Mouse (Mus musculus) forebrain, embryonic 11.5 days (tissue): Measurements from ENCODE around the gene Fam104a. TPM values are rescaled to one million over a fixed set of nuclear protein-coding genes. Genes with fewer than 3 reads are reported as not detected.
A peak's percentile ranks its signal among the peaks of the same experiment; 100 is the strongest.

Experiments used
- ATAC-seq: fragments of 200-750 bp; cut with Nextera tagmentation; replicated peaks from 2 replicates; pipeline ENCODE4 v1.8.0; 2017; ENCODE audit warnings: moderate TSS enrichment; ENCODE audit not compliant: low FRiP score
- DNase-seq: peaks from one replicate; pipeline ENCODE4 v3.0.0-alpha.2; 2017; ENCODE audit warnings: low spot score
- H3K27ac ChIP-seq: fragments of 300-500 bp; sonication (generic); 2 replicates; pipeline ENCODE4 v1.5.1; 2014; ENCODE audit warnings: low read depth, low read length
- H3K27me3 ChIP-seq: fragments of 300-500 bp; sonication (generic); 2 replicates; pipeline ENCODE4 v1.6.1; 2014; ENCODE audit warnings: mild to moderate bottlenecking, low read length, mixed read lengths; ENCODE audit not compliant: control insufficient read depth, insufficient read depth
- H3K36me3 ChIP-seq: fragments of 300-500 bp; sonication (generic); 2 replicates; pipeline ENCODE4 v1.6.1; 2014; ENCODE audit warnings: mild to moderate bottlenecking, low read length, moderate library complexity, mixed read lengths; ENCODE audit not compliant: control insufficient read depth, insufficient read depth
- H3K4me1 ChIP-seq: fragments of 300-500 bp; sonication (generic); replicated peaks from 2 replicates; pipeline ENCODE4 v1.6.1; 2014; ENCODE audit warnings: low read length, mixed read lengths; ENCODE audit not compliant: control insufficient read depth, insufficient read depth
- H3K4me2 ChIP-seq: fragments of 300-500 bp; sonication (generic); 2 replicates; pipeline ENCODE4 v1.6.1; 2014; ENCODE audit warnings: low read depth, mild to moderate bottlenecking, low read length, moderate library complexity, mixed read lengths; ENCODE audit not compliant: severe bottlenecking
- H3K4me3 ChIP-seq: fragments of 300-500 bp; sonication (generic); 2 replicates; pipeline ENCODE4 v1.5.1; 2014; ENCODE audit warnings: low read depth, low read length
- H3K9ac ChIP-seq: fragments of 300-500 bp; sonication (generic); 2 replicates; pipeline ENCODE4 v1.6.1; 2014; ENCODE audit warnings: low read length
- H3K9me3 ChIP-seq: fragments of 300-500 bp; sonication (generic); 2 replicates; pipeline ENCODE4 v1.6.1; 2016; ENCODE audit warnings: low read length, mixed read lengths; ENCODE audit not compliant: control insufficient read depth
- WGBS: fragments of 180-500 bp; shearing (Covaris S2); extraction: QIAGEN DNeasy Blood & Tissue Kit; methylation state at CpG from one replicate; pipeline ENCODE4 v1.1.7; 2014; 5-methylcytosine and 5-hydroxymethylcytosine counted together
- polyA plus RNA-seq: library from polyadenylated mRNA; unstranded; fragments of >200 nt; fragmentation: Nextera tagmentation; extraction: Ambion mirVana; gene quantifications from 2 replicates; pipeline ENCODE4 v1.2.1, GENCODE M21; 2014

Fam104a gene
- polyA plus RNA-seq, 1 experiment from 2014 or later = 57.4 TPM

- Histone ChIP-seq H3K4me3 (no peak overlapping the region), H3K27me3 (no peaks in the 10 kb centered on the region), H3K4me2 (no peak overlapping the region), H3K36me3 (peaks cover 24% of the 10 kb centered on the region), H3K9me3 (no peaks in the 10 kb centered on the region), H3K27ac (no peak overlapping the region), H3K4me1 (peaks cover 9% of the 10 kb centered on the region), H3K9ac (no peak overlapping the region)
- no peak for DNase-seq
- ATAC-seq = peak; percentile 25; the same call in 1 of the 2 replicates
- 71% methylated on average over 4 of the region's 4 CpGs for WGBS
Observed at GRCm38 (mm10) chr11:113725235-113726048, 41.5 kb upstream of the Fam104a start.

- H3K9me3 ChIP-seq = no peaks in the 10 kb centered on the region
- no peaks in the 10 kb centered on the region for H3K27me3 ChIP-seq
- 82% methylated on average over 14 of the region's 14 CpGs for WGBS
- H3K4me1 ChIP-seq = peaks cover 9% of the 10 kb centered on the region
- H3K9ac ChIP-seq = no peak overlapping the region
- DNase-seq (no peak), ATAC-seq (no peak)
- H3K4me2 ChIP-seq = no peak overlapping the region
- no peak overlapping the region for H3K27ac ChIP-seq
- peaks cover 7% of the 10 kb centered on the region; the same call in 1 of the 2 replicates for H3K36me3 ChIP-seq
- H3K4me3 ChIP-seq = no peak overlapping the region
Observed at GRCm38 (mm10) chr11:113722405-113723090, 38.6 kb upstream of the Fam104a start.

- H3K9ac ChIP-seq = no peak overlapping the region
- no peak overlapping the region for H3K4me3 ChIP-seq
- ATAC-seq = no peak
- H3K27ac ChIP-seq = no peak overlapping the region
- DNase-seq = no peak
- WGBS = 67% methylated on average over 16 of the region's 16 CpGs
- H3K4me2 ChIP-seq = no peak overlapping the region
- no peaks in the 10 kb centered on the region for H3K27me3 ChIP-seq
- no peaks in the 10 kb centered on the region for H3K9me3 ChIP-seq
- no peaks in the 10 kb centered on the region for H3K4me1 ChIP-seq
- no peaks in the 10 kb centered on the region for H3K36me3 ChIP-seq
Observed at GRCm38 (mm10) chr11:113717767-113718424, 33.9 kb upstream of the Fam104a start.

- no peak overlapping the region for H3K4me3 ChIP-seq
- no peak for ATAC-seq
- no peak overlapping the region for H3K4me2 ChIP-seq
- WGBS = 92% methylated on average over 2 of the region's 2 CpGs
- no peaks in the 10 kb centered on the region for H3K36me3 ChIP-seq
- DNase-seq = no peak
- H3K9ac ChIP-seq = no peak overlapping the region
- H3K9me3 ChIP-seq = no peaks in the 10 kb centered on the region
- no peaks in the 10 kb centered on the region for H3K27me3 ChIP-seq
- H3K27ac ChIP-seq = no peak overlapping the region
- peaks cover 1% of the 10 kb centered on the region for H3K4me1 ChIP-seq
Observed at GRCm38 (mm10) chr11:113716132-113716531, 32.2 kb upstream of the Fam104a start.

- DNase-seq (no peak), ATAC-seq (no peak)
- H3K4me2 ChIP-seq = no peak overlapping the region
- H3K36me3 ChIP-seq = no peaks in the 10 kb centered on the region
- WGBS = 64% methylated on average over 7 of the region's 7 CpGs
- H3K27ac ChIP-seq = no peak overlapping the region
- no peaks in the 10 kb centered on the region for H3K27me3 ChIP-seq
- no peak overlapping the region for H3K9ac ChIP-seq
- peaks cover 11% of the 10 kb centered on the region for H3K4me1 ChIP-seq
- H3K9me3 ChIP-seq = no peaks in the 10 kb centered on the region
- H3K4me3 ChIP-seq = no peak overlapping the region
Observed at GRCm38 (mm10) chr11:113715078-113715674, 31.2 kb upstream of the Fam104a start.

GRCm38 (mm10) chr11:113711061-113711460 is 27.1 kb upstream of the Fam104a start:
- H3K27ac ChIP-seq = no peak overlapping the region
- no peak overlapping the region for H3K4me2 ChIP-seq
- no peak for DNase-seq
- no peak for ATAC-seq
- H3K4me3 ChIP-seq = no peak overlapping the region
- H3K9ac ChIP-seq = no peak overlapping the region
- H3K36me3 ChIP-seq = no peaks in the 10 kb centered on the region
- WGBS = 33% methylated on average over 1 of the region's 1 CpGs
- peaks cover 27% of the 10 kb centered on the region for H3K4me1 ChIP-seq
- H3K27me3 ChIP-seq = peaks cover 3% of the 10 kb centered on the region
- H3K9me3 ChIP-seq = no peaks in the 10 kb centered on the region

GRCm38 (mm10) chr11:113710257-113710777 is 26.4 kb upstream of the Fam104a start:
- DNase-seq = peak; percentile 66
- no peaks in the 10 kb centered on the region for H3K36me3 ChIP-seq
- peak; percentile 37 for ATAC-seq
- peak overlapping the region; percentile 58 for H3K27ac ChIP-seq
- peaks cover 3% of the 10 kb centered on the region for H3K27me3 ChIP-seq
- no peak overlapping the region for H3K4me3 ChIP-seq
- under 1% methylated on average over 10 of the region's 10 CpGs for WGBS
- peak overlapping the region; percentile 18; the same call in 1 of the 2 replicates for H3K4me2 ChIP-seq
- H3K9ac ChIP-seq = peak overlapping the region; percentile 13
- peaks cover 27% of the 10 kb centered on the region for H3K4me1 ChIP-seq
- no peaks in the 10 kb centered on the region for H3K9me3 ChIP-seq

GRCm38 (mm10) chr11:113709731-113710256 is 25.8 kb upstream of the Fam104a start, which contains the start of gene Cpsf4l:
Gene Cpsf4l (minus strand): TSS chr11:113710017.
- ATAC-seq = peak; percentile 73
- Histone ChIP-seq H3K27me3 (peaks cover 3% of the 10 kb centered on the region), H3K27ac (peak within 1 kb of the TSS; percentile 58), H3K9ac (peak within 1 kb of the TSS; percentile 13), H3K4me2 (peak within 1 kb of the TSS; percentile 18; the same call in 1 of the 2 replicates), H3K4me3 (no peak within 1 kb of the TSS), H3K36me3 (no peaks in the 10 kb centered on the region), H3K4me1 (peaks cover 27% of the 10 kb centered on the region), H3K9me3 (no peaks in the 10 kb centered on the region)
- DNase-seq = peak; percentile 66
- 2% methylated on average over 11 of the region's 11 CpGs for WGBS
